Mouse (Mus musculus): ENCODE measurements around the gene Dyrk3. TPM values are rescaled to one million over a fixed set of nuclear protein-coding genes. Genes with fewer than 3 reads are reported as not detected.

The Dyrk3 gene
- polyA plus RNA-seq, 1 experiment, result 27.6 TPM

- Histone ChIP-seq H3K9ac (ENCODE audit: low read depth, poor library complexity, severe bottlenecking) (no peak overlapping the region), H3K4me1 (ENCODE audit: control insufficient read depth, insufficient read depth, low read length) (no peaks in the 10 kb centered on the region), H3K36me3 (ENCODE audit: control insufficient read depth, insufficient read depth, low read length, poor library complexity, severe bottlenecking) (no peaks in the 10 kb centered on the region), H3K27ac (ENCODE audit: insufficient read depth, low read length) (no peak overlapping the region), H3K9me3 (replicated peaks; ENCODE audit: control insufficient read depth, insufficient read depth, low read length, poor library complexity, severe bottlenecking) (no peaks in the 10 kb centered on the region), H3K27me3 (ENCODE audit: control insufficient read depth, insufficient read depth, low read length, poor library complexity, severe bottlenecking) (no peaks in the 10 kb centered on the region), H3K4me3 (ENCODE audit: low read depth, low read length) (no peak overlapping the region)
- TF ChIP-seq CTCF (IDR thresholded peaks at IDR 0.05; ENCODE audit: low read depth, low read length) (no peak), EP300 (IDR thresholded peaks at IDR 0.05; ENCODE audit: insufficient read depth, low read depth, low read length) (no peak), POLR2A (IDR thresholded peaks at IDR 0.05; ENCODE audit: insufficient read depth, low read length) (no peak)
These were observed 58.4 kb downstream of the Dyrk3 start for GRCm38 (mm10) chr1:131079762-131080161.

- Histone ChIP-seq H3K4me3 (ENCODE audit: low read depth, low read length) (no peak overlapping the region), H3K9ac (ENCODE audit: low read depth, poor library complexity, severe bottlenecking) (no peak overlapping the region), H3K4me1 (ENCODE audit: control insufficient read depth, insufficient read depth, low read length) (no peaks in the 10 kb centered on the region), H3K9me3 (replicated peaks; ENCODE audit: control insufficient read depth, insufficient read depth, low read length, poor library complexity, severe bottlenecking) (no peaks in the 10 kb centered on the region), H3K27me3 (ENCODE audit: control insufficient read depth, insufficient read depth, low read length, poor library complexity, severe bottlenecking) (no peaks in the 10 kb centered on the region), H3K27ac (ENCODE audit: insufficient read depth, low read length) (no peak overlapping the region), H3K36me3 (ENCODE audit: control insufficient read depth, insufficient read depth, low read length, poor library complexity, severe bottlenecking) (no peaks in the 10 kb centered on the region)
- TF ChIP-seq EP300 (IDR thresholded peaks at IDR 0.05; ENCODE audit: insufficient read depth, low read depth, low read length) (peak; percentile 56; the same call in 1 of the 2 replicates), CTCF (IDR thresholded peaks at IDR 0.05; ENCODE audit: low read depth, low read length) (no peak), POLR2A (IDR thresholded peaks at IDR 0.05; ENCODE audit: insufficient read depth, low read length) (no peak)
These were observed 59.3 kb downstream of the Dyrk3 start for GRCm38 (mm10) chr1:131078761-131079330.

Other genes starting within 250 kb of the Dyrk3 start
- not detected in 2 replicates for gene Il20, start 226.9 kb downstream of the Dyrk3 start, polyA plus RNA-seq (2011; ENCODE audit: insufficient read depth, insufficient read length, low read depth, missing spikeins)
- gene Il19, start 198.2 kb downstream of the Dyrk3 start, polyA plus RNA-seq (2011; ENCODE audit: insufficient read depth, insufficient read length, low read depth, missing spikeins), result not detected in 2 replicates
- gene Il10, start 118.5 kb downstream of the Dyrk3 start, polyA plus RNA-seq (2011; ENCODE audit: insufficient read depth, insufficient read length, low read depth, missing spikeins), result not detected in 2 replicates
- gene Mapkapk2, start 40.5 kb downstream of the Dyrk3 start, polyA plus RNA-seq (2011; ENCODE audit: insufficient read depth, insufficient read length, low read depth, missing spikeins), result 64.9 and 65.1 TPM in 2 replicates
- 96.5 and 99.1 TPM in 2 replicates for gene Eif2d, start 14.8 kb upstream of the Dyrk3 start, polyA plus RNA-seq (2011; ENCODE audit: insufficient read depth, insufficient read length, low read depth, missing spikeins)
- 0.45 and 1.1 TPM in 2 replicates for gene Rassf5, start 106.9 kb upstream of the Dyrk3 start, polyA plus RNA-seq (2011; ENCODE audit: insufficient read depth, insufficient read length, low read depth, missing spikeins)
- gene Ikbke, start 141.3 kb upstream of the Dyrk3 start, polyA plus RNA-seq (2011; ENCODE audit: insufficient read depth, insufficient read length, low read depth, missing spikeins), result 4.0 and 5.2 TPM in 2 replicates

All from ES-Bruce4 (cell line).